Mouse (Mus musculus) ES-Bruce4 (cell line): ENCODE results near the gene Fgf7.

Experiments
- CTCF ChIP-seq: IDR thresholded peaks from one replicate; pipeline ENCODE4 v1.8.1; 2011; ENCODE audit warnings: low read depth, low read length
- POLR2A ChIP-seq: IDR thresholded peaks from one replicate; pipeline ENCODE4 v1.8.1; 2011; ENCODE audit warnings: low read length; ENCODE audit not compliant: insufficient read depth

DNA sequence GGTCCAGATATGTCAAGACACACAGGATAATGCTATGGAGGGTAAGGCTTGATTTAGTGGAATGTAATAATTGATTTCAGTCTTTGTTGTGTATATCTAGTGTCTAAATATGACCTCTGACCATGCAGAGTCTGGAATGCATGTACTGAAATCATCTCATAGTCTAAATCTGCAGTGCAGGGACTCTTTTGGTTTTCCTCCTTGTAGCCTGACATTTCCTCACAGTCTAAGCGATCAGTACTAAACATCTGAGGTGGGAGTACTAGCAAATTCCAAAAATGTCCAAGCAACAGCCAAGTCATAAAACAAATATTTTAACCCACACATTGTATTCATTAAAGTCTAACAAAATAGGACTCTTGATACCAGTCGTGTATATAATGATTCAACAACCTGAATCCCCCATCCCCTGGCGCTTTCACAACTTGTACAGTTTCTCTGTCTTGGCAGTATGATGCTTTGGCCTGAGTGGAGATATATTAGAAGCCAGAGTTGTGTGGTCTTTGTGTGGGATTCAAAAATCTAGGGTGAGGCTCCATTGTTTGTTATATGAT lies 30.9 kb downstream of the Fgf7 start:
- TF ChIP-seq POLR2A, result no peak
- no peak for TF ChIP-seq CTCF
